Mouse (Mus musculus) liver, embryonic 12.5 days (tissue): ENCODE data around the gene Srp54a. TPM values are rescaled to one million over a fixed set of nuclear protein-coding genes. Genes with fewer than 3 reads are reported as not detected.
A peak's percentile ranks its signal among the peaks of the same experiment; 100 is the strongest.
"Not testable (repeated sequence)": the region's sequence is repeated elsewhere in the genome, so short reads cannot be mapped to it uniquely, and the experiment has no call there.

Experiments used
- ATAC-seq: fragments of 200-750 bp; cut with Nextera tagmentation; 2 replicates; pipeline ENCODE4 v1.8.0; 2017; ENCODE audit warnings: moderate number of reproducible peaks, mild to moderate bottlenecking, moderate library complexity
- H3K27ac ChIP-seq: fragments of 300-500 bp; sonication (generic); 2 replicates; pipeline ENCODE4 v1.5.1; 2016; ENCODE audit warnings: mild to moderate bottlenecking
- H3K27me3 ChIP-seq: fragments of 300-500 bp; sonication (generic); replicated peaks from 2 replicates; pipeline ENCODE4 v1.6.1; 2016; ENCODE audit warnings: mild to moderate bottlenecking, moderate library complexity
- H3K36me3 ChIP-seq: fragments of 300-500 bp; sonication (generic); 2 replicates; pipeline ENCODE4 v1.6.1; 2016; ENCODE audit warnings: mild to moderate bottlenecking, moderate library complexity
- H3K4me1 ChIP-seq: fragments of 300-500 bp; sonication (generic); 2 replicates; pipeline ENCODE4 v1.6.1; 2016
- H3K4me2 ChIP-seq: fragments of 300-500 bp; sonication (generic); 2 replicates; pipeline ENCODE4 v1.6.1; 2016; ENCODE audit warnings: mild to moderate bottlenecking, moderate library complexity
- H3K4me3 ChIP-seq: fragments of 300-500 bp; sonication (generic); 2 replicates; pipeline ENCODE4 v1.5.1; 2016; ENCODE audit warnings: mild to moderate bottlenecking, moderate library complexity
- H3K9ac ChIP-seq: fragments of 300-500 bp; sonication (generic); 2 replicates; pipeline ENCODE4 v1.6.1; 2016; ENCODE audit warnings: mild to moderate bottlenecking, moderate library complexity
- H3K9me3 ChIP-seq: fragments of 300-500 bp; sonication (generic); replicated peaks from 2 replicates; pipeline ENCODE4 v1.6.1; 2016; ENCODE audit warnings: mild to moderate bottlenecking, moderate library complexity
- WGBS: fragments of 180-500 bp; shearing (Covaris S2); methylation state at CpG from one replicate; pipeline ENCODE4 v1.1.7; 2016; ENCODE audit not compliant: insufficient replicate concordance; 5-methylcytosine and 5-hydroxymethylcytosine counted together
- polyA plus RNA-seq: library from polyadenylated mRNA; unstranded; fragments of >200 nt; fragmentation: Nextera tagmentation; extraction: Ambion mirVana; gene quantifications from 2 replicates; pipeline ENCODE4 v1.2.1, GENCODE M21; 2016

Srp54a gene
- polyA plus RNA-seq, 1 experiment from 2014 or later: 106 TPM

- H3K27me3 ChIP-seq, H3K9me3 ChIP-seq, H3K4me1 ChIP-seq, H3K27ac ChIP-seq, H3K36me3 ChIP-seq, H3K4me2 ChIP-seq: not testable (repeated sequence)
- Histone ChIP-seq H3K9ac (peak within 1 kb of the TSS; percentile 48; the same call in 1 of the 2 replicates), H3K4me3 (peak within 1 kb of the TSS; percentile 48)
- peak; percentile 97 for ATAC-seq
- WGBS: no CpG with 5 or more reads among the region's 57 CpGs
Measured at GRCm38 (mm10) chr12:55154559-55155448, 74.7 kb downstream of the Srp54a start, which contains the start of gene Srp54b. Gene Srp54b (plus strand): TSS chr12:55155104.

- H3K4me2 ChIP-seq, H3K27ac ChIP-seq, H3K9me3 ChIP-seq, H3K4me1 ChIP-seq, H3K27me3 ChIP-seq, H3K36me3 ChIP-seq: not testable (repeated sequence)
- H3K4me3 ChIP-seq: peak overlapping the region; percentile 48
- H3K9ac ChIP-seq: peak overlapping the region; percentile 48; the same call in 1 of the 2 replicates
- ATAC-seq: peak; percentile 42
- 3% methylated on average over 12 of the region's 24 CpGs for WGBS
Measured at GRCm38 (mm10) chr12:55155449-55155783, 75.4 kb downstream of the Srp54a start.

Other genes starting within 250 kb of the Srp54a start
- 46.1 and 47.7 TPM in 2 replicates for gene Cfl2, start 217.4 kb upstream of the Srp54a start, polyA plus RNA-seq
- 0.49 TPM in 1 of 2 replicates, not detected in the other for gene Gm20403, start 93.7 kb upstream of the Srp54a start, polyA plus RNA-seq
- 47.6 and 54.4 TPM in 2 replicates for gene Baz1a, start 65.9 kb upstream of the Srp54a start, polyA plus RNA-seq
- 31.5 and 33.0 TPM in 2 replicates for gene 2700097O09Rik, start 152 bp upstream of the Srp54a start, polyA plus RNA-seq
- gene Fam177a, start 44.2 kb downstream of the Srp54a start, polyA plus RNA-seq: 11.8 and 14.4 TPM in 2 replicates
- 35.8 and 40.3 TPM in 2 replicates for gene Srp54b, start 74.8 kb downstream of the Srp54a start, polyA plus RNA-seq
- gene 1700047I17Rik2, start 119.3 kb downstream of the Srp54a start, polyA plus RNA-seq: 2.1 TPM in 1 of 2 replicates, not detected in the other
- gene Srp54c, start 149.9 kb downstream of the Srp54a start, polyA plus RNA-seq: 49.3 and 51.6 TPM in 2 replicates
- gene 1110008L16Rik, start 219.3 kb downstream of the Srp54a start, polyA plus RNA-seq: 12.4 and 13.4 TPM in 2 replicates
- gene Ppp2r3c, start 222.7 kb downstream of the Srp54a start, polyA plus RNA-seq: 10.3 and 11.8 TPM in 2 replicates